Mouse (Mus musculus): ENCODE data around the gene Igfn1. TPM values are rescaled to one million over a fixed set of nuclear protein-coding genes. Genes with fewer than 3 reads are reported as not detected.

The Igfn1 gene
- 0.52 and 0.81 TPM in 2 replicates for polyA plus RNA-seq (2012; rRNA removed)

GRCm38 (mm10) chr1:136006292-136006748 is at the start of gene Igfn1:
Gene Igfn1 (minus strand): TSS chr1:136006342.
- TF ChIP-seq CTCF (IDR thresholded peaks at IDR 0.05; ENCODE audit: borderline replicate concordance, control insufficient read depth, extremely low read depth, insufficient read depth, low read length, poor library complexity): no peak
- TF ChIP-seq POLR2A (IDR thresholded peaks at IDR 0.05; ENCODE audit: control insufficient read depth, extremely low read depth, insufficient read depth, low read length, poor library complexity): no peak
- peaks cover 4% of the 10 kb centered on the region; the same call in 1 of the 2 replicates for H3K27me3 ChIP-seq (ENCODE audit: control insufficient read depth, insufficient read depth, low read length)
- H3K27ac ChIP-seq (ENCODE audit: control insufficient read depth, insufficient read depth, low read length): no peak within 1 kb of the TSS
- H3K36me3 ChIP-seq (ENCODE audit: control insufficient read depth, insufficient read depth, low read length): no peaks in the 10 kb centered on the region
- peaks cover 3% of the 10 kb centered on the region for H3K4me1 ChIP-seq (replicated peaks; ENCODE audit: control insufficient read depth, insufficient read depth, low read length)
- 86% methylated on average over 3 of the region's 3 CpGs for WGBS
- no peak within 1 kb of the TSS for H3K4me3 ChIP-seq (ENCODE audit: control insufficient read depth, insufficient read depth, low read length)
- DNase-seq: no peak

- WGBS: 83% methylated on average over 3 of the region's 3 CpGs
- Histone ChIP-seq H3K27me3 (ENCODE audit: control insufficient read depth, insufficient read depth, low read length) (peaks cover 5% of the 10 kb centered on the region; the same call in 1 of the 2 replicates), H3K4me1 (replicated peaks; ENCODE audit: control insufficient read depth, insufficient read depth, low read length) (no peaks in the 10 kb centered on the region), H3K36me3 (ENCODE audit: control insufficient read depth, insufficient read depth, low read length) (no peaks in the 10 kb centered on the region), H3K27ac (ENCODE audit: control insufficient read depth, insufficient read depth, low read length) (no peak overlapping the region), H3K4me3 (ENCODE audit: control insufficient read depth, insufficient read depth, low read length) (no peak overlapping the region)
- TF ChIP-seq CTCF (IDR thresholded peaks at IDR 0.05; ENCODE audit: borderline replicate concordance, control insufficient read depth, extremely low read depth, insufficient read depth, low read length, poor library complexity) (no peak), POLR2A (IDR thresholded peaks at IDR 0.05; ENCODE audit: control insufficient read depth, extremely low read depth, insufficient read depth, low read length, poor library complexity) (no peak)
- no peak for DNase-seq
Observed at GRCm38 (mm10) chr1:136055771-136056170, 49.6 kb upstream of the Igfn1 start.

DNA sequence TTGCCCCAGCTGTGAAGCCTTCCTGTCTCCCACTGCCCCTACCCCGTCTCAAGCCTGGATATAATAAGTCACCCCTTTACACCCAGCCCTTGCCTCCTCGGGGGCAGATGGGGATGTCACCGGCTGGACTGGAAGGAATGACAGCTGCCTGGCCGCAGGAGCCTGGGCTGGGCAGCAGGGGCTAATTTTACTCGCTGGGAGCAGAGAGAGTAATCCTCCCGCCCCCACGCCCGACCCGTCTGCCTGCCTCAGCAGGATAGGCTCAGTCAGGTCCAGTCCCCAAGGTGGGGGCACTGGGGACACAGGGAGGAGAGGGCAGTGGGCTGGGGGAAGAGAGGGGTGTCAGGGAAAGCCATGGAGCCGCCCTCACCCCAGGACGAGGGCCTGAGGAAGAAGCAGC is 46.4 kb upstream of the Igfn1 start, which contains the start of gene Cacna1s:
TSS of gene Cacna1s (plus strand) at position 204 of the 400 bp plus-strand sequence.
- WGBS: 75% methylated on average over 11 of the region's 11 CpGs
- no peaks in the 10 kb centered on the region for H3K4me1 ChIP-seq (replicated peaks; ENCODE audit: control insufficient read depth, insufficient read depth, low read length)
- no peak within 1 kb of the TSS for H3K4me3 ChIP-seq (ENCODE audit: control insufficient read depth, insufficient read depth, low read length)
- no peak within 1 kb of the TSS for H3K27ac ChIP-seq (ENCODE audit: control insufficient read depth, insufficient read depth, low read length)
- DNase-seq: no peak
- no peaks in the 10 kb centered on the region for H3K36me3 ChIP-seq (ENCODE audit: control insufficient read depth, insufficient read depth, low read length)
- peaks cover 11% of the 10 kb centered on the region; the same call in 1 of the 2 replicates for H3K27me3 ChIP-seq (ENCODE audit: control insufficient read depth, insufficient read depth, low read length)
- TF ChIP-seq POLR2A (IDR thresholded peaks at IDR 0.05; ENCODE audit: control insufficient read depth, extremely low read depth, insufficient read depth, low read length, poor library complexity) (no peak), CTCF (IDR thresholded peaks at IDR 0.05; ENCODE audit: borderline replicate concordance, control insufficient read depth, extremely low read depth, insufficient read depth, low read length, poor library complexity) (no peak)

DNA sequence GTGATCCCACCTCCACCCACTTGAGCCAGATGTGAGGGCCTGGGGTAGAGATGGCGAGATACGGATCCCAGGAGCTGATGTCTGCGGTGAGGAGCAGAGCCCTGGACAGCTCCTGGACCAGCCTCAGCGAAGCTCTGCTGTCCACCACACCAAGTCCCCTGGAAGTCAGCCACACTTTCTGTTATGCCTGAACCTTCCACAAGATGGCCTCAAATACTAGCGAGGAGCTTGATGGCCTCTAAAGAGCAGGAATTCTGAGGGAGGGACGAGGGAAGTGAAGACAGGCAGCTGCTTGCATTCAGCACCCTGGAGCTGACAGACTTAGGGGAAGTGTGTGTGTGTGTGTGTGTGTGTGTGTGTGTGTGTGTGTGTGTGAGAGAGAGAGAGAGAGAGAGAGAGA is 45.3 kb upstream of the Igfn1 start:
- 7% methylated on average over 6 of the region's 6 CpGs for WGBS
- Histone ChIP-seq H3K27me3 (ENCODE audit: control insufficient read depth, insufficient read depth, low read length) (peaks cover 11% of the 10 kb centered on the region; the same call in 1 of the 2 replicates), H3K4me1 (replicated peaks; ENCODE audit: control insufficient read depth, insufficient read depth, low read length) (no peaks in the 10 kb centered on the region), H3K27ac (ENCODE audit: control insufficient read depth, insufficient read depth, low read length) (no peak overlapping the region), H3K4me3 (ENCODE audit: control insufficient read depth, insufficient read depth, low read length) (no peak overlapping the region), H3K36me3 (ENCODE audit: control insufficient read depth, insufficient read depth, low read length) (no peaks in the 10 kb centered on the region)
- peak; percentile 34 for DNase-seq
- TF ChIP-seq POLR2A (IDR thresholded peaks at IDR 0.05; ENCODE audit: control insufficient read depth, extremely low read depth, insufficient read depth, low read length, poor library complexity) (no peak), CTCF (IDR thresholded peaks at IDR 0.05; ENCODE audit: borderline replicate concordance, control insufficient read depth, extremely low read depth, insufficient read depth, low read length, poor library complexity) (no peak)

GRCm38 (mm10) chr1:136051013-136051315 is 44.8 kb upstream of the Igfn1 start:
- H3K36me3 ChIP-seq (ENCODE audit: control insufficient read depth, insufficient read depth, low read length): no peaks in the 10 kb centered on the region
- 4% methylated on average over 36 of the region's 36 CpGs for WGBS
- H3K4me3 ChIP-seq (ENCODE audit: control insufficient read depth, insufficient read depth, low read length): no peak overlapping the region
- no peak for TF ChIP-seq POLR2A (IDR thresholded peaks at IDR 0.05; ENCODE audit: control insufficient read depth, extremely low read depth, insufficient read depth, low read length, poor library complexity)
- no peak for TF ChIP-seq CTCF (IDR thresholded peaks at IDR 0.05; ENCODE audit: borderline replicate concordance, control insufficient read depth, extremely low read depth, insufficient read depth, low read length, poor library complexity)
- H3K27ac ChIP-seq (ENCODE audit: control insufficient read depth, insufficient read depth, low read length): no peak overlapping the region
- H3K4me1 ChIP-seq (replicated peaks; ENCODE audit: control insufficient read depth, insufficient read depth, low read length): no peaks in the 10 kb centered on the region
- peak; percentile 28 for DNase-seq
- H3K27me3 ChIP-seq (ENCODE audit: control insufficient read depth, insufficient read depth, low read length): peaks cover 11% of the 10 kb centered on the region; the same call in 1 of the 2 replicates

DNA sequence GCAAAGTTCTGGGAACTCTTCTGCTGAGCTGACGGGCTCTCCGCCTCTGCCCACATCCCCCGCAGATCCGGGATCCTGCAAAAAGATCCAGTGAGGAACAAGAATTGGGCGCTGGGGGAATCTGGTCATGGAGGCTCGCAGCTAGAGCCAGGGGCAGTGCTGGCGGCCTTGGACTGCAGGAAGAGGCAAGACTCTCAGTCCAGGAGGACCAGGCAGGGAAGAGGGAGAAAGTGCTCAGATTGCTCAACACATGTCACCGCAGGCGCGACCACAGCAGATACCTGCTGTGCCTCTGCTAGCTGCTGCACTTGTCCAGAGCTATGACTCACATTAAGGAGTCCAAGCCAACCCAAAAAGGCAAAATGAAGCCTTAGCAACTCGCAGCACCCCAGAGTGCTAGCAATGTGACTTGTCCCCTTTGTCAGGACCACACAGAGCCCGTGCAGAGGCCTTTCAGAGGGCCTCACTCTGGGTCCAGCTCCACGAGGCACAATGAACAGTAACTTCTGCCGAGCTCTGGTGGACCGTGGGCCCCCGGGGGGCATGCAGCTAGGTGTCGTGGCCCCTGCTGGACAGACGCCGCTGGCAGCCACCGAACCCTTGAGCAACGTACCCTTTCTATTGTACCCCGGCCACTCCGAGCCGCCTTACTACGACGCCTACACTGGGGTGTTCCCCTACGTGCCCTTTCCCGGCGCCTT is 44.3 kb upstream of the Igfn1 start, which contains the start of gene Ascl5:
TSS of gene Ascl5 (plus strand) at position 493 of the 701 bp plus-strand sequence.
- DNase-seq: no peak
- TF ChIP-seq POLR2A (IDR thresholded peaks at IDR 0.05; ENCODE audit: control insufficient read depth, extremely low read depth, insufficient read depth, low read length, poor library complexity) (no peak), CTCF (IDR thresholded peaks at IDR 0.05; ENCODE audit: borderline replicate concordance, control insufficient read depth, extremely low read depth, insufficient read depth, low read length, poor library complexity) (no peak)
- Histone ChIP-seq H3K27ac (ENCODE audit: control insufficient read depth, insufficient read depth, low read length) (no peak within 1 kb of the TSS), H3K36me3 (ENCODE audit: control insufficient read depth, insufficient read depth, low read length) (no peaks in the 10 kb centered on the region), H3K4me1 (replicated peaks; ENCODE audit: control insufficient read depth, insufficient read depth, low read length) (no peaks in the 10 kb centered on the region), H3K27me3 (ENCODE audit: control insufficient read depth, insufficient read depth, low read length) (peaks cover 11% of the 10 kb centered on the region; the same call in 1 of the 2 replicates), H3K4me3 (ENCODE audit: control insufficient read depth, insufficient read depth, low read length) (no peak within 1 kb of the TSS)
- WGBS: 32% methylated on average over 29 of the region's 29 CpGs
